Mouse (Mus musculus) embryonic facial prominence, embryonic 15.5 days (tissue): ENCODE results near the gene Cherp. TPM values are rescaled to one million over a fixed set of nuclear protein-coding genes. Genes with fewer than 3 reads are reported as not detected.

Experiments used
- microRNA-seq: library from miRNA; unstranded; fragments of <30 nt; microRNA quantifications from one replicate; pipeline ENCODE4, GENCODE M21; 2016; ENCODE audit warnings: borderline number of aligned reads
- polyA plus RNA-seq: library from polyadenylated mRNA; unstranded; fragments of >200 nt; fragmentation: Nextera tagmentation; extraction: Ambion mirVana; gene quantifications from 2 replicates; pipeline ENCODE4 v1.2.1, GENCODE M21; 2015

The Cherp gene
- polyA plus RNA-seq, 1 experiment from 2014 or later, result 68.6 TPM

Small RNAs within 50 kb of the gene (microRNA-seq; reads per million reads assigned to microRNA genes)
- gene Mir7068, result 1.0 reads per million

Other genes starting within 250 kb of the Cherp start
- 109 and 112 TPM in 2 replicates for gene Ap1m1, start 235.2 kb downstream of the Cherp start, polyA plus RNA-seq
- gene Gm10282, start 170.0 kb downstream of the Cherp start, polyA plus RNA-seq, result 22.9 and 33.3 TPM in 2 replicates
- 12.1 and 15.4 TPM in 2 replicates for gene Klf2, start 156.2 kb downstream of the Cherp start, polyA plus RNA-seq
- 54.2 and 56.6 TPM in 2 replicates for gene Eps15l1, start 53.8 kb downstream of the Cherp start, polyA plus RNA-seq
- 1.0 and 1.2 TPM in 2 replicates for gene Calr3, start 31.4 kb downstream of the Cherp start, polyA plus RNA-seq
- 15.7 and 17.0 TPM in 2 replicates for gene 1700030K09Rik, start 31.3 kb downstream of the Cherp start, polyA plus RNA-seq
- 21.3 and 24.8 TPM in 2 replicates for gene Slc35e1, start 17.4 kb upstream of the Cherp start, polyA plus RNA-seq
- gene Med26, start 73.0 kb upstream of the Cherp start, polyA plus RNA-seq, result 18.4 and 20.4 TPM in 2 replicates
- 116 and 121 TPM in 2 replicates for gene Smim7, start 95.9 kb upstream of the Cherp start, polyA plus RNA-seq
- gene Tmem38a, start 96.8 kb upstream of the Cherp start, polyA plus RNA-seq, result 35.2 and 37.2 TPM in 2 replicates
- 0.27 and 0.28 TPM in 2 replicates for gene Nwd1, start 171.5 kb upstream of the Cherp start, polyA plus RNA-seq
- 172 and 176 TPM in 2 replicates for gene Sin3b, start 248.1 kb upstream of the Cherp start, polyA plus RNA-seq